Mouse (Mus musculus): ENCODE data around the gene Poc1b. TPM values are rescaled to one million over a fixed set of nuclear protein-coding genes. Genes with fewer than 3 reads are reported as not detected.
A peak's percentile ranks its signal among the peaks of the same experiment; 100 is the strongest.

The Poc1b gene
- polyA plus RNA-seq, 1 experiment from 2014 or later: 6.1 TPM

GRCm38 (mm10) chr10:99093364-99093763 lies 13.5 kb upstream of the Poc1b start:
- TF ChIP-seq CTCF (IDR thresholded peaks at IDR 0.05): no peak
- TF ChIP-seq EP300 (IDR thresholded peaks at IDR 0.05): no peak
- Histone ChIP-seq H3K4me2 (replicated peaks; ENCODE audit: low read depth, low read length) (no peak overlapping the region), H3K4me3 (ENCODE audit: low read depth, low read length) (no peak overlapping the region), H3K36me3 (ENCODE audit: insufficient read depth, low read length) (no peaks in the 10 kb centered on the region), H3K9ac (replicated peaks; ENCODE audit: low read depth) (no peak overlapping the region), H3K9me3 (ENCODE audit: low read length) (no peaks in the 10 kb centered on the region), H3K27me3 (replicated peaks; ENCODE audit: insufficient read depth, low read length) (no peaks in the 10 kb centered on the region), H3K4me1 (ENCODE audit: insufficient read depth, low read depth, low read length) (no peaks in the 10 kb centered on the region), H3K27ac (ENCODE audit: low read length) (no peak overlapping the region)
- WGBS: 72% methylated on average over 2 of the region's 2 CpGs
- DNase-seq (ENCODE audit: low spot score) (no peak), ATAC-seq (no peak)

- ATAC-seq: no peak
- H3K4me1 ChIP-seq (ENCODE audit: insufficient read depth, low read depth, low read length): no peaks in the 10 kb centered on the region
- no peak overlapping the region for H3K4me3 ChIP-seq (ENCODE audit: low read depth, low read length)
- H3K4me2 ChIP-seq (replicated peaks; ENCODE audit: low read depth, low read length): no peak overlapping the region
- no peak overlapping the region for H3K27ac ChIP-seq (ENCODE audit: low read length)
- DNase-seq (ENCODE audit: low spot score): no peak
- no peaks in the 10 kb centered on the region for H3K27me3 ChIP-seq (replicated peaks; ENCODE audit: insufficient read depth, low read length)
- H3K9me3 ChIP-seq (ENCODE audit: low read length): no peaks in the 10 kb centered on the region
- H3K9ac ChIP-seq (replicated peaks; ENCODE audit: low read depth): no peak overlapping the region
- WGBS: 71% methylated on average over 2 of the region's 2 CpGs
- TF ChIP-seq EP300 (IDR thresholded peaks at IDR 0.05) (no peak), CTCF (IDR thresholded peaks at IDR 0.05) (no peak)
- H3K36me3 ChIP-seq (ENCODE audit: insufficient read depth, low read length): no peaks in the 10 kb centered on the region
Observed at GRCm38 (mm10) chr10:99095114-99095513, 11.7 kb upstream of the Poc1b start.

DNA sequence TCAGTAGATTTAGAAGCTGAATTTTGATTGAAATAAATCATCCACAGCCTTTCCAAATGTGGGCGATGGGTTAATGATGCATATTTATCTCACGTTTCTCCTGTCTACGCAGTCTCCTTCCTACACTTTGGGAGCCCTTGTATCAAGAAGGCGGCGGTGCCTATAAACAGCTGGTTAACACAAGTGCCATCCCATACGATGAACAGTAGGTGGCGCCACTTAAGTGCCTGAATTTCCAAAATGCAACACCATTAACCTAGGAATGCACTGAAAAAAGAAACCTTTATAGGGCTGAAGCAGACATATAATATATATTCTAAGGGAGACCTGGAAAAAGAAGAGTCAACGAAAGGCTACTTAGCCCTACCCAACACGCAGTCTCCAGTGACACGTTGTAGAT lies 9.5 kb upstream of the Poc1b start:
- H3K4me3 ChIP-seq (ENCODE audit: low read depth, low read length): no peak overlapping the region
- WGBS: 70% methylated on average over 10 of the region's 10 CpGs
- no peak overlapping the region for H3K4me2 ChIP-seq (replicated peaks; ENCODE audit: low read depth, low read length)
- TF ChIP-seq EP300 (IDR thresholded peaks at IDR 0.05): no peak
- TF ChIP-seq CTCF (IDR thresholded peaks at IDR 0.05): peak; percentile 77
- H3K36me3 ChIP-seq (ENCODE audit: insufficient read depth, low read length): no peaks in the 10 kb centered on the region
- no peak overlapping the region for H3K27ac ChIP-seq (ENCODE audit: low read length)
- no peak overlapping the region for H3K9ac ChIP-seq (replicated peaks; ENCODE audit: low read depth)
- H3K27me3 ChIP-seq (replicated peaks; ENCODE audit: insufficient read depth, low read length): no peaks in the 10 kb centered on the region
- DNase-seq (ENCODE audit: low spot score): peak; percentile 46
- no peaks in the 10 kb centered on the region for H3K9me3 ChIP-seq (ENCODE audit: low read length)
- no peaks in the 10 kb centered on the region for H3K4me1 ChIP-seq (ENCODE audit: insufficient read depth, low read depth, low read length)
- no peak for ATAC-seq

- H3K36me3 ChIP-seq (ENCODE audit: insufficient read depth, low read length): no peaks in the 10 kb centered on the region
- no peaks in the 10 kb centered on the region for H3K9me3 ChIP-seq (ENCODE audit: low read length)
- TF ChIP-seq EP300 (IDR thresholded peaks at IDR 0.05) (no peak), CTCF (IDR thresholded peaks at IDR 0.05) (no peak)
- H3K27ac ChIP-seq (ENCODE audit: low read length): no peak overlapping the region
- DNase-seq (ENCODE audit: low spot score) (no peak), ATAC-seq (no peak)
- peaks cover 3% of the 10 kb centered on the region; the same call in 1 of the 2 replicates for H3K4me1 ChIP-seq (ENCODE audit: insufficient read depth, low read depth, low read length)
- 77% methylated on average over 3 of the region's 3 CpGs for WGBS
- no peaks in the 10 kb centered on the region for H3K27me3 ChIP-seq (replicated peaks; ENCODE audit: insufficient read depth, low read length)
- H3K4me3 ChIP-seq (ENCODE audit: low read depth, low read length): no peak overlapping the region
- no peak overlapping the region for H3K9ac ChIP-seq (replicated peaks; ENCODE audit: low read depth)
- no peak overlapping the region for H3K4me2 ChIP-seq (replicated peaks; ENCODE audit: low read depth, low read length)
Observed at GRCm38 (mm10) chr10:99105522-99105921, 1.3 kb upstream of the Poc1b start.

GRCm38 (mm10) chr10:99106311-99106702 lies 529 bp upstream of the Poc1b start:
- H3K36me3 ChIP-seq (ENCODE audit: insufficient read depth, low read length): no peaks in the 10 kb centered on the region
- no peak for DNase-seq (ENCODE audit: low spot score)
- no peak overlapping the region for H3K27ac ChIP-seq (ENCODE audit: low read length)
- H3K9ac ChIP-seq (replicated peaks; ENCODE audit: low read depth): no peak overlapping the region
- TF ChIP-seq CTCF (IDR thresholded peaks at IDR 0.05): no peak
- no peak for TF ChIP-seq EP300 (IDR thresholded peaks at IDR 0.05)
- ATAC-seq: no peak
- no peaks in the 10 kb centered on the region for H3K9me3 ChIP-seq (ENCODE audit: low read length)
- H3K4me2 ChIP-seq (replicated peaks; ENCODE audit: low read depth, low read length): peak overlapping the region; percentile 98
- H3K4me3 ChIP-seq (ENCODE audit: low read depth, low read length): peak overlapping the region; percentile 86
- no peaks in the 10 kb centered on the region for H3K27me3 ChIP-seq (replicated peaks; ENCODE audit: insufficient read depth, low read length)
- WGBS: 32% methylated on average over 8 of the region's 8 CpGs
- peaks cover 3% of the 10 kb centered on the region; the same call in 1 of the 2 replicates for H3K4me1 ChIP-seq (ENCODE audit: insufficient read depth, low read depth, low read length)

DNA sequence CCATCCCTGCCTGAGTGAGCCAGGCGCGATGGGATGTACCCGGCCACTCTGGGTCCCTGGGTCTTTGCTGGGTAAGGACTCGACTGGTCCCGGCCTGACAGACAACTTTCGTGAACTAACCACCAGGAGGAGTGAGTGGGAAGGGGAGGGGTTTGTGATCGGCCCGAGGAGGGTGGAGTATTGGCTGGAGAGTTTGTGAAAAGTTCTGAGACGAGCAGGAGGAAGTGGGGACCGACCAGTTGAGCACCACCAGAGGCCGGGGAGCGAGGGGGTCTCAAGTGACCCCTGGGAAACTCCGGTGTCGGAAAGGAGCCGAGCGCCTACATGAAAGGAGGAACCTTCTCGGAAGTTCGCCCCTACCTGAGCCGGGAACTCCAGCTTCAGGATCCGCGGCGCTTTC lies 1.1 kb downstream of the Poc1b start, which contains the start of gene Galnt4:
Gene Galnt4 (plus strand): TSS at position 196 of the 400 bp plus-strand sequence.
- Histone ChIP-seq H3K9ac (replicated peaks; ENCODE audit: low read depth) (peak within 1 kb of the TSS; percentile 70), H3K9me3 (ENCODE audit: low read length) (no peaks in the 10 kb centered on the region), H3K4me1 (ENCODE audit: insufficient read depth, low read depth, low read length) (peaks cover 3% of the 10 kb centered on the region; the same call in 1 of the 2 replicates), H3K27ac (ENCODE audit: low read length) (peak within 1 kb of the TSS; percentile 83), H3K4me2 (replicated peaks; ENCODE audit: low read depth, low read length) (peak within 1 kb of the TSS; percentile 98), H3K36me3 (ENCODE audit: insufficient read depth, low read length) (no peaks in the 10 kb centered on the region), H3K4me3 (ENCODE audit: low read depth, low read length) (peak within 1 kb of the TSS; percentile 86), H3K27me3 (replicated peaks; ENCODE audit: insufficient read depth, low read length) (no peaks in the 10 kb centered on the region)
- 0% methylated on average over 22 of the region's 22 CpGs for WGBS
- peak; percentile 85 for ATAC-seq
- TF ChIP-seq EP300 (IDR thresholded peaks at IDR 0.05): no peak
- peak; percentile 86 for TF ChIP-seq CTCF (IDR thresholded peaks at IDR 0.05)
- peak; percentile 96 for DNase-seq (ENCODE audit: low spot score)
